Mouse (Mus musculus) adrenal gland, postnatal 10 days (tissue): ENCODE measurements around the gene Uqcrc2. TPM values are rescaled to one million over a fixed set of nuclear protein-coding genes. Genes with fewer than 3 reads are reported as not detected.

Source experiments
- DNase-seq: peaks from one replicate; pipeline ENCODE4 v3.0.0; 2021; ENCODE audit warnings: mixed read lengths
- long read RNA-seq, 2 experiments: library from polyadenylated mRNA; stranded (forward); transcript quantifications; one replicate each; pipeline ENCODE4 v2.0.0; 2021
- total RNA-seq, 2 experiments: library from RNA; stranded (reverse); gene quantifications; 2 replicates each; pipeline ENCODE4 v1.2.3; 2021

Gene Uqcrc2
- total RNA-seq, result 100 to 1,000 TPM; 743 to 828 TPM
- long read RNA-seq, experiment 1, transcript Uqcrc2-201 (14 exons, 1,896 nt), result major isoform, 1,127 of 1,231 reads
- long read RNA-seq, experiment 1, partial matches to known transcripts, result 92 of 1,231 reads
- long read RNA-seq, experiment 1, other reads (novel, unspliced or antisense), result 12 of 1,231 reads
- long read RNA-seq, experiment 2, transcript Uqcrc2-201 (14 exons, 1,896 nt), result major isoform, 557 of 599 reads
- long read RNA-seq, experiment 2, partial matches to known transcripts, result 28 of 599 reads
- long read RNA-seq, experiment 2, other reads (novel, unspliced or antisense), result 14 of 599 reads

- peak; percentile 92 for DNase-seq
Observed at GRCm38 (mm10) chr7:120634711-120635361, at the start of gene Uqcrc2. Gene Uqcrc2, plus strand, starts transcription at chr7:120635176.

GRCm38 (mm10) chr7:120597203-120597743, 37.7 kb upstream of the Uqcrc2 start:
- DNase-seq, result no peak

GRCm38 (mm10) chr7:120597744-120598243, 37.2 kb upstream of the Uqcrc2 start:
- peak; percentile 24 for DNase-seq

GRCm38 (mm10) chr7:120598355-120598754, 36.6 kb upstream of the Uqcrc2 start:
- no peak for DNase-seq

- no peak for DNase-seq
Observed at GRCm38 (mm10) chr7:120620075-120620771, 14.8 kb upstream of the Uqcrc2 start.

GRCm38 (mm10) chr7:120620841-120621240, 14.1 kb upstream of the Uqcrc2 start:
- DNase-seq, result peak; percentile 21

- peak; percentile 27 for DNase-seq
Observed at GRCm38 (mm10) chr7:120632518-120632917, 2.5 kb upstream of the Uqcrc2 start.

GRCm38 (mm10) chr7:120634301-120634700, 675 bp upstream of the Uqcrc2 start:
- peak; percentile 7 for DNase-seq

- DNase-seq, result no peak
Observed at GRCm38 (mm10) chr7:120635362-120635781, 396 bp downstream of the Uqcrc2 start.

- DNase-seq, result peak; percentile 13
Observed at GRCm38 (mm10) chr7:120635821-120636220, 845 bp downstream of the Uqcrc2 start.

- DNase-seq, result no peak
Observed at GRCm38 (mm10) chr7:120643217-120643616, 8.2 kb downstream of the Uqcrc2 start.

- no peak for DNase-seq
Observed at GRCm38 (mm10) chr7:120647849-120648248, 12.9 kb downstream of the Uqcrc2 start.

GRCm38 (mm10) chr7:120662079-120662478, 27.1 kb downstream of the Uqcrc2 start:
- DNase-seq, result no peak

GRCm38 (mm10) chr7:120670153-120670875, 35.3 kb downstream of the Uqcrc2 start, which contains the start of gene Pdzd9:
Gene Pdzd9, minus strand, starts transcription at chr7:120670343.
- DNase-seq, result peak; percentile 86

- no peak for DNase-seq
Observed at GRCm38 (mm10) chr7:120671271-120671670, 36.3 kb downstream of the Uqcrc2 start.

- peak; percentile 90 for DNase-seq
Observed at GRCm38 (mm10) chr7:120677001-120677643, 42.1 kb downstream of the Uqcrc2 start, which contains the start of gene Mosmo. Gene Mosmo, plus strand, starts transcription at chr7:120677618.

GRCm38 (mm10) chr7:120677764-120678531, 43.0 kb downstream of the Uqcrc2 start:
- peak; percentile 52 for DNase-seq

GRCm38 (mm10) chr7:120679023-120679422, 44.0 kb downstream of the Uqcrc2 start:
- DNase-seq, result no peak

GRCm38 (mm10) chr7:120682002-120682401, 47.0 kb downstream of the Uqcrc2 start:
- no peak for DNase-seq

- no peak for DNase-seq
Observed at GRCm38 (mm10) chr7:120684731-120685161, 49.8 kb downstream of the Uqcrc2 start.
